Mouse (Mus musculus): Measurements from ENCODE around the gene Prr12.

GRCm38 (mm10) chr7:45062239-45062835 is 9.7 kb upstream of the Prr12 start, which contains the start of the genes Nosip and Prrg2:
- peak; percentile 56 for TF ChIP-seq CTCF (IDR thresholded peaks at IDR 0.05; ENCODE audit: low read depth)
- TF ChIP-seq EP300 (optimal IDR thresholded peaks at IDR 0.05): peak; percentile 67

Data from stomach, postnatal 0 days (tissue).